12 mouse cellular contexts compared by ENCODE assay signal in the genomic region with DNA sequence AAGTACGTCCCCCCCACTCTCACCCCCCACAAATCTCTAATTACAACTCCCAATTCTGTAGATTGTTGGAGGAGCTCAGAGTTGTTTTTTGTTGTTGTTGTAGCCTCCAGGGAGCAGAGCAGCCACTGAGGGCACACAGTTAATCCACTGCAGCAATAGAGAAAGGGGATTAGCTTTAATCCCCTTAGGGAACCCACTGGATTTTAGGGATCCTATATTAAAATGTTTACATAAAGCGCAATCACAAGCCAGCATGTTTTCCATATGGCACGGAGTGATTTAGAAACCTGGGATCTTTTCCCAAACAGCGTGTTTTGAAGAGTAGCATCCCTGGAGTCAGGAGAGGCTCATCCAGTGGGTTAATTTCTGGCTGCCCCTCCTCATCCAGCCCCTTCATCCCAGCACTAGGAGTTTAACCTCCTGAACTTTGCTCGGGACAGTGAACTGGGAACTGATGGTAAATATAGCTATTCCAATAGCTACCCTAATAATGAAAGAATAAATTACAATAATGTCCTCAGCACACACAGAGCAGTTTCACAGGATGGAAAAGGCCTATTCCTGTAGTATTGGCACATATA. TPM values are rescaled to one million over a fixed set of nuclear protein-coding genes. Genes with fewer than 3 reads are reported as not detected.
A peak's percentile ranks its signal among the peaks of the same experiment; 100 is the strongest.
DNase-seq lines count a peak whose midpoint lies in the region; ATAC-seq lines count a peak whose summit lies in the region.
"Had no signal": no experiment of that assay in that cellular context is flagged by ENCODE, and none has a peak within 500 bp of the region (broad histone marks: within the 10 kb centered on the region; RNA-seq: fewer than 3 reads in every experiment).

No protein-coding gene starts in this region.

- H3K9ac ChIP-seq in hindbrain, embryonic 11.5 days (ENCODE audit: low read depth, low read length) = no peak overlapping the region
- no peak overlapping the region for H3K9ac ChIP-seq in hindbrain, embryonic 13.5 days
- H3K9ac ChIP-seq in midbrain, embryonic 12.5 days (replicated peaks) = no peak overlapping the region
- no peak overlapping the region for H3K9ac ChIP-seq in intestine, embryonic 16.5 days (ENCODE audit: low read depth, low read length)
- H3K9ac ChIP-seq: lung, embryonic 15.5 days had no signal

- H3K4me3 ChIP-seq in hindbrain, embryonic 11.5 days (ENCODE audit: low read depth, low read length) = no peak overlapping the region
- H3K4me3 ChIP-seq in hindbrain, embryonic 10.5 days = no peak overlapping the region
- no peak overlapping the region for H3K4me3 ChIP-seq in hindbrain, embryonic 13.5 days
- H3K4me3 ChIP-seq in midbrain, embryonic 12.5 days = no peak overlapping the region
- H3K4me3 ChIP-seq in intestine, embryonic 16.5 days (ENCODE audit: low read length) = no peak overlapping the region

- H3K9me3 ChIP-seq in hindbrain, embryonic 11.5 days (ENCODE audit: control insufficient read depth, low read length) = no peaks in the 10 kb centered on the region
- no peaks in the 10 kb centered on the region for H3K9me3 ChIP-seq in hindbrain, embryonic 10.5 days
- no peaks in the 10 kb centered on the region for H3K9me3 ChIP-seq in hindbrain, embryonic 13.5 days
- H3K9me3 ChIP-seq in midbrain, embryonic 12.5 days = no peaks in the 10 kb centered on the region
- no peaks in the 10 kb centered on the region for H3K9me3 ChIP-seq in intestine, embryonic 16.5 days (ENCODE audit: control insufficient read depth, low read length)
- H3K9me3 ChIP-seq: lung, embryonic 15.5 days had no signal

- no peak overlapping the region for H3K4me2 ChIP-seq in hindbrain, embryonic 11.5 days (replicated peaks; ENCODE audit: low read depth, low read length)
- H3K4me2 ChIP-seq in hindbrain, embryonic 13.5 days = peak overlapping the region; percentile 32
- H3K4me2 ChIP-seq in midbrain, embryonic 12.5 days (replicated peaks) = peak overlapping the region; percentile 26; the same call in 1 of the 2 replicates
- no peak overlapping the region for H3K4me2 ChIP-seq in intestine, embryonic 16.5 days (ENCODE audit: low read depth, low read length)

- ATAC-seq in hindbrain, embryonic 11.5 days (ENCODE audit: low FRiP score) = no peak
- ATAC-seq in hindbrain, embryonic 13.5 days (ENCODE audit: low FRiP score) = no peak
- no peak for ATAC-seq in midbrain, embryonic 12.5 days (ENCODE audit: low FRiP score, low read depth)
- no peak for ATAC-seq in intestine, embryonic 16.5 days
- no peak for ATAC-seq in inflammation-experienced regulatory T-cells, adult 6 months
- ATAC-seq: CD4-positive, CD25-positive, alpha-beta regulatory T cell, adult 4 months had no signal

- no peaks in the 10 kb centered on the region for H3K4me1 ChIP-seq in hindbrain, embryonic 11.5 days (replicated peaks; ENCODE audit: control insufficient read depth, insufficient read depth, low read length)
- peaks cover 28% of the 10 kb centered on the region for H3K4me1 ChIP-seq in hindbrain, embryonic 10.5 days (replicated peaks)
- peaks cover 25% of the 10 kb centered on the region for H3K4me1 ChIP-seq in hindbrain, embryonic 13.5 days (replicated peaks)
- peaks cover 23% of the 10 kb centered on the region for H3K4me1 ChIP-seq in midbrain, embryonic 12.5 days
- H3K4me1 ChIP-seq in intestine, embryonic 16.5 days (ENCODE audit: control insufficient read depth, insufficient read depth, low read length) = no peaks in the 10 kb centered on the region; the same call in 1 of the 2 replicates

- peaks cover 9% of the 10 kb centered on the region; the same call in 1 of the 2 replicates for H3K27me3 ChIP-seq in hindbrain, embryonic 11.5 days (ENCODE audit: control insufficient read depth, insufficient read depth, low read length)
- peaks cover 53% of the 10 kb centered on the region for H3K27me3 ChIP-seq in hindbrain, embryonic 10.5 days (ENCODE audit: insufficient read depth, poor library complexity, severe bottlenecking)
- peaks cover 9% of the 10 kb centered on the region; the same call in 1 of the 2 replicates for H3K27me3 ChIP-seq in hindbrain, embryonic 13.5 days
- H3K27me3 ChIP-seq in midbrain, embryonic 12.5 days = peaks cover 9% of the 10 kb centered on the region
- H3K27me3 ChIP-seq in intestine, embryonic 16.5 days (replicated peaks; ENCODE audit: control insufficient read depth, insufficient read depth, low read length) = peaks cover 6% of the 10 kb centered on the region; the same call in 1 of the 2 replicates

- 16% methylated on average over 5 of the region's 5 CpGs for WGBS in hindbrain, embryonic 11.5 days
- WGBS in hindbrain, embryonic 10.5 days = 17% methylated on average over 5 of the region's 5 CpGs
- whole genome bisulfite sequencing in hindbrain, embryonic 13.5 days = 20% methylated on average over 5 of the region's 5 CpGs
- WGBS in midbrain, embryonic 12.5 days = 7% methylated on average over 5 of the region's 5 CpGs
- 51% methylated on average over 5 of the region's 5 CpGs for WGBS in intestine, embryonic 16.5 days

- H3K27ac ChIP-seq in hindbrain, embryonic 11.5 days (ENCODE audit: low read depth, low read length) = peak overlapping the region; percentile 42; the same call in 1 of the 2 replicates
- H3K27ac ChIP-seq in hindbrain, embryonic 10.5 days = no peak overlapping the region
- H3K27ac ChIP-seq in hindbrain, embryonic 13.5 days = peak overlapping the region; percentile 80
- peak overlapping the region; percentile 42 for H3K27ac ChIP-seq in midbrain, embryonic 12.5 days (replicated peaks)
- no peak overlapping the region for H3K27ac ChIP-seq in intestine, embryonic 16.5 days (ENCODE audit: low read length)
- H3K27ac ChIP-seq: lung, embryonic 15.5 days had no signal

- DNase-seq in hindbrain, embryonic 11.5 days (ENCODE audit: low spot score) = peak; percentile 7
- no peak for DNase-seq in hindbrain, embryonic 10.5 days (ENCODE audit: low spot score)
- no peak for DNase-seq in layer of hippocampus, adult 11-12 months (ENCODE audit: low spot score)
- DNase-seq: right cerebral cortex, postnatal 14 days; thymus, postnatal 4 days had no signal

- H3K36me3 ChIP-seq in hindbrain, embryonic 11.5 days (ENCODE audit: control insufficient read depth, insufficient read depth, low read length) = no peaks in the 10 kb centered on the region
- no peaks in the 10 kb centered on the region for H3K36me3 ChIP-seq in hindbrain, embryonic 10.5 days
- no peaks in the 10 kb centered on the region for H3K36me3 ChIP-seq in hindbrain, embryonic 13.5 days
- H3K36me3 ChIP-seq in midbrain, embryonic 12.5 days = no peaks in the 10 kb centered on the region
- H3K36me3 ChIP-seq in intestine, embryonic 16.5 days (ENCODE audit: control insufficient read depth, insufficient read depth, low read length) = no peaks in the 10 kb centered on the region
- H3K36me3 ChIP-seq: lung, embryonic 15.5 days had no signal

RNA-seq across cellular contexts. Expression of a gene that starts 6.4 kb away (rescaled TPM):
- 68.1 and 68.5 TPM in 2 replicates for polyA plus RNA-seq in hindbrain, embryonic 11.5 days (2014; fragmentation: Nextera tagmentation; extraction: Ambion mirVana)
- 26.8 and 57.6 TPM in 2 replicates for polyA plus RNA-seq in hindbrain, embryonic 10.5 days (2016; fragmentation: Nextera tagmentation; extraction: Ambion mirVana)
- polyA plus RNA-seq in hindbrain, embryonic 13.5 days (2015; fragmentation: Nextera tagmentation; extraction: Ambion mirVana) = 167 and 174 TPM in 2 replicates
- 148 and 164 TPM in 2 replicates for polyA plus RNA-seq in midbrain, embryonic 12.5 days (2016; fragmentation: Nextera tagmentation; extraction: Ambion mirVana)
- polyA plus RNA-seq in intestine, embryonic 16.5 days (2015; fragmentation: Nextera tagmentation; extraction: Ambion mirVana) = 8.8 and 9.4 TPM in 2 replicates
- not detected for polyA plus RNA-seq in inflammation-experienced regulatory T-cells, adult 6 months (2017; shearing (Covaris generic))
- polyA plus RNA-seq: liver, adult 2 months had no signal

Comparison
In these comparisons a context has a peak if more than half of its experiments do, and no peak if none do; other contexts are left out.
1. H3K27ac ChIP-seq: peak in hindbrain, embryonic 11.5 days (single experiment), hindbrain, embryonic 13.5 days (single experiment) and midbrain, embryonic 12.5 days (single experiment); none in hindbrain, embryonic 10.5 days (single experiment) and intestine, embryonic 16.5 days (single experiment).
2. H3K4me2 ChIP-seq: peak in hindbrain, embryonic 13.5 days (single experiment) and midbrain, embryonic 12.5 days (single experiment); none in hindbrain, embryonic 11.5 days (single experiment) and intestine, embryonic 16.5 days (single experiment).